In the genomic region with DNA sequence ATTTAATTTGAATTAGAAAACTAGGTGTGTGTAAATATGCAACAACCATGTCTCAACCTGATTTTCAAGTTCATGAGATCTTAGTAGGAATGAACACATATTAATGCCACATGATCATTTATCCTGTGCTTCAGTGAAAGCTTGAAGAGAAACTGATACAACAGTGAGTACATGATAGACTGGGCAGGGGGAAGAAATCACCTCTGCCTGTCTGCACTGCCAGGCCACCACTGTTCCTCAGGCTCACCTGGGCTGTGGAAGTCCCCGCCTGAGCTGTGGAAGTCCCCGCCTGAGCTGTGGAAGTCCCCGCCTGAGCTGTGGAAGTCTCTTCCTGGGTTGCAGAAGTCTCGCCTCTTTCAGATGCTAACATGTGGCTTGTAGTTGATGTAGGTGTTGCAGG, we compare ENCODE assay signal across 10 mouse cellular contexts. TPM values are rescaled to one million over a fixed set of nuclear protein-coding genes. Genes with fewer than 3 reads are reported as not detected.
DNase-seq lines count a peak whose midpoint lies in the region; ATAC-seq lines count a peak whose summit lies in the region.
"Not testable (repeated sequence)": the region's sequence is repeated elsewhere in the genome, so short reads cannot be mapped to it uniquely, and the experiment has no call there.
"Had no signal": no experiment of that assay in that cellular context is flagged by ENCODE, and none has a peak within 500 bp of the region (broad histone marks: within the 10 kb centered on the region; RNA-seq: fewer than 3 reads in every experiment).

No protein-coding gene starts in this region.

- H3K36me3 ChIP-seq in splenic B cell, adult 2 months (ENCODE audit: control insufficient read depth, insufficient read depth, low read length, poor library complexity, severe bottlenecking): not testable (repeated sequence)

- DNase-seq in CD4-positive helper T cell, adult 2 months (ENCODE audit: low read depth, low spot score): peak; percentile 60
- peak; percentile 23 for DNase-seq in T-cell, adult 2 months (ENCODE audit: low spot score)
- peak; percentile 73 for DNase-seq in induced T-regulatory cell, adult 2 months (ENCODE audit: low read depth)
- DNase-seq in naive thymus-derived CD4-positive, alpha-beta T cell, adult 2 months (ENCODE audit: low read depth): peak; percentile 22
- peak; percentile 59 for DNase-seq in splenic B cell, adult 2 months (ENCODE audit: low read depth, low spot score)

- ATAC-seq in CD4-positive, CD25-positive, alpha-beta regulatory T cell, adult 4 months: peak; percentile 91
- ATAC-seq in neutrophil, adult 5-6 weeks (ENCODE audit: extremely low read depth, insufficient number of reproducible peaks, low FRiP score, poor library complexity, severe bottlenecking): peak; percentile 44

- H3K27me3 ChIP-seq in splenic B cell, adult 2 months (ENCODE audit: control insufficient read depth, insufficient read depth, low read length, poor library complexity, severe bottlenecking): not testable (repeated sequence)

RNA-seq across cellular contexts. Expression of a gene that starts 7.0 kb away (rescaled TPM):
- 1 to 10 TPM; 1.2 to 1.5 TPM for polyA plus RNA-seq in CD4-positive, CD25-positive, alpha-beta regulatory T cell, adult 4 months (2017; shearing (Covaris generic))
- total RNA-seq in neutrophil, adult 5-6 weeks (2017): 14.8 and 16.9 TPM in 2 replicates
- total RNA-seq: G1E had no signal
- polyA plus RNA-seq: G1E had no signal

RNA-seq across cellular contexts. Expression of a gene that starts 36.4 kb away (rescaled TPM):
- 100 to 1,000 TPM; 417 to 550 TPM for polyA plus RNA-seq in CD4-positive, CD25-positive, alpha-beta regulatory T cell, adult 4 months (2017; shearing (Covaris generic))
- 805 and 849 TPM in 2 replicates for total RNA-seq in neutrophil, adult 5-6 weeks (2017)
- polyA plus RNA-seq: embryonic facial prominence, embryonic 10.5 days; G1E had no signal

RNA-seq across cellular contexts. Expression of a gene that starts 36.6 kb away (rescaled TPM):
- 100 to 1,000 TPM; 265 to 384 TPM for polyA plus RNA-seq in CD4-positive, CD25-positive, alpha-beta regulatory T cell, adult 4 months (2017; shearing (Covaris generic))
- 225 and 245 TPM in 2 replicates for total RNA-seq in neutrophil, adult 5-6 weeks (2017)
- polyA plus RNA-seq: embryonic facial prominence, embryonic 10.5 days; forebrain, embryonic 11.5 days; G1E had no signal

Comparison
In these comparisons a context has a peak if more than half of its experiments do, and no peak if none do; other contexts are left out.
1. Peak in every context shown above with its lines: DNase-seq and ATAC-seq.
2. DNase-seq: peak in every context shown above with its lines; median percentile 73 in induced T-regulatory cell, adult 2 months; 60 in CD4-positive helper T cell, adult 2 months; 59 in splenic B cell, adult 2 months; 23 in T-cell, adult 2 months; 22 in naive thymus-derived CD4-positive, alpha-beta T cell, adult 2 months.